Mouse (Mus musculus) limb, embryonic 13.5 days (tissue): ENCODE results near the gene Klhl36. TPM values are rescaled to one million over a fixed set of nuclear protein-coding genes. Genes with fewer than 3 reads are reported as not detected.

Experiments used
- ATAC-seq: fragments of 200-750 bp; cut with Nextera tagmentation; 2 replicates; pipeline ENCODE4 v1.8.0; 2017; ENCODE audit warnings: low read depth, moderate number of reproducible peaks, moderate TSS enrichment; ENCODE audit not compliant: low FRiP score
- H3K27ac ChIP-seq: fragments of 300-500 bp; sonication (generic); 2 replicates; pipeline ENCODE4 v1.5.1; 2015; ENCODE audit warnings: inconsistent platforms, mild to moderate bottlenecking, moderate library complexity
- H3K27me3 ChIP-seq: fragments of 300-500 bp; sonication (generic); 2 replicates; pipeline ENCODE4 v1.6.1; 2015; ENCODE audit warnings: mild to moderate bottlenecking, inconsistent platforms
- H3K36me3 ChIP-seq: fragments of 300-500 bp; sonication (generic); 2 replicates; pipeline ENCODE4 v1.6.1; 2015; ENCODE audit warnings: inconsistent platforms, mild to moderate bottlenecking, moderate library complexity
- H3K4me1 ChIP-seq: fragments of 300-500 bp; sonication (generic); 2 replicates; pipeline ENCODE4 v1.6.1; 2015; ENCODE audit warnings: inconsistent platforms
- H3K4me2 ChIP-seq: fragments of 300-500 bp; sonication (generic); replicated peaks from 2 replicates; pipeline ENCODE4 v1.6.1; 2015; ENCODE audit warnings: inconsistent platforms, mild to moderate bottlenecking, moderate library complexity
- H3K4me3 ChIP-seq: fragments of 300-500 bp; sonication (generic); 2 replicates; pipeline ENCODE4 v1.5.1; 2015; ENCODE audit warnings: moderate library complexity, mild to moderate bottlenecking, inconsistent platforms
- H3K9ac ChIP-seq: fragments of 300-500 bp; sonication (generic); 2 replicates; pipeline ENCODE4 v1.6.1; 2015; ENCODE audit warnings: mild to moderate bottlenecking, inconsistent platforms
- H3K9me3 ChIP-seq: fragments of 300-500 bp; sonication (generic); 2 replicates; pipeline ENCODE4 v1.6.1; 2016; ENCODE audit warnings: inconsistent platforms
- WGBS: fragments of 180-500 bp; shearing (Covaris S2); methylation state at CpG from one replicate; pipeline ENCODE4 v1.1.7; 2015; 5-methylcytosine and 5-hydroxymethylcytosine counted together
- polyA plus RNA-seq: library from polyadenylated mRNA; unstranded; fragments of >200 nt; fragmentation: Nextera tagmentation; extraction: Ambion mirVana; gene quantifications from 2 replicates; pipeline ENCODE4 v1.2.1, GENCODE M21; 2015

Klhl36 gene
- polyA plus RNA-seq, 1 experiment from 2014 or later, result 10.4 TPM

GRCm38 (mm10) chr8:119916237-119916892 is 54.3 kb downstream of the Klhl36 start:
- ATAC-seq, result no peak
- H3K4me1 ChIP-seq, result peaks cover 52% of the 10 kb centered on the region
- WGBS, result 77% methylated on average over 16 of the region's 16 CpGs
- no peak overlapping the region for H3K27ac ChIP-seq
- H3K9me3 ChIP-seq, result no peaks in the 10 kb centered on the region
- no peak overlapping the region for H3K4me2 ChIP-seq
- no peaks in the 10 kb centered on the region for H3K27me3 ChIP-seq
- peaks cover 9% of the 10 kb centered on the region for H3K36me3 ChIP-seq
- no peak overlapping the region for H3K9ac ChIP-seq
- H3K4me3 ChIP-seq, result no peak overlapping the region

DNA sequence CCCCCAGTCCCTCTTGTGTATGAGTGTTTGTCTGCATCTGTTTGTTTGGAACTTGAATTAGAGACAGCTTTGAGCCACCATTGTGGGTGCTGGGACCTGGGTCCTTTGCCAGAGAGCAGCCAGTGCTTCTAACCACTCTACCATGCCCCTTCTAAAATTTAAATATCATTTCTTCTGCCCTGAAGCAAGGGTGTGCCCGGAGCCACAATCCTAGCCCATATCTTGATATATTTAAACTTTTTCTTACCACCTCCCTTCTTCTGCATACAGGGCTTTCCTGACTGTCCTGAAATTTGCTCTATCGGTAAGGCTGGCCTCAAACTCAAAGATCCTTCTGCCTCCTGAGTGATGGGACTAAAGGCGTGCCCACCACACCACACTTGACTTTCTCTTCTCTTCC is 55.3 kb downstream of the Klhl36 start:
- no peak for ATAC-seq
- Histone ChIP-seq H3K4me2 (no peak overlapping the region), H3K4me3 (no peak overlapping the region)

DNA sequence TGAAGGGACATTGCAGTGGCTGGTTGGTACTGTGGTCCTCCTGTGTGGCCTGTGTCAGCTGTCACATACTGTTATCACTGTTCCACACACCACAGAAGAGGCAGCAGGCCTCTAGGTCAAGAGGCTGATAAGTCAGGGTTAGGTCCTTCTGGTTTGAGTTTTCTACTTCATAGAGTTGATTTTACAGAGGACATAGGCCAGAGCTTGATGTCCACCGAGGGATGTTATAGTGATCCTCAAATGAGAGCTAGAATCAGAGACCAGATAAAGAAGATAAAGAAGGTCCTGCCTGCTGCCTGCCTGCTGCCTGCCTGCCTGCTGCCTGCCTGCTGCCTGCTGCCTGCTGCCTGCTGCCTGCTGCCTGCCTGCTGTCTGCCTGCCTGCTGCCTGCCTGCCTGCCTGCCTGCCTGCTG is 56.1 kb downstream of the Klhl36 start:
- Histone ChIP-seq H3K4me2 (no peak overlapping the region), H3K27me3 (no peaks in the 10 kb centered on the region), H3K9me3 (no peaks in the 10 kb centered on the region), H3K27ac (no peak overlapping the region), H3K9ac (no peak overlapping the region), H3K4me1 (peaks cover 44% of the 10 kb centered on the region), H3K4me3 (no peak overlapping the region), H3K36me3 (peaks cover 9% of the 10 kb centered on the region)
- 71% methylated on average over 1 of the region's 1 CpGs for WGBS
- ATAC-seq, result no peak

More for the DNA sequence above, 55.3 kb downstream of the Klhl36 start:
- Histone ChIP-seq H3K27me3 (no peaks in the 10 kb centered on the region), H3K9ac (no peak overlapping the region), H3K4me1 (peaks cover 51% of the 10 kb centered on the region), H3K9me3 (no peaks in the 10 kb centered on the region), H3K27ac (no peak overlapping the region), H3K36me3 (peaks cover 9% of the 10 kb centered on the region)
- 92% methylated on average over 3 of the region's 3 CpGs for WGBS

DNA sequence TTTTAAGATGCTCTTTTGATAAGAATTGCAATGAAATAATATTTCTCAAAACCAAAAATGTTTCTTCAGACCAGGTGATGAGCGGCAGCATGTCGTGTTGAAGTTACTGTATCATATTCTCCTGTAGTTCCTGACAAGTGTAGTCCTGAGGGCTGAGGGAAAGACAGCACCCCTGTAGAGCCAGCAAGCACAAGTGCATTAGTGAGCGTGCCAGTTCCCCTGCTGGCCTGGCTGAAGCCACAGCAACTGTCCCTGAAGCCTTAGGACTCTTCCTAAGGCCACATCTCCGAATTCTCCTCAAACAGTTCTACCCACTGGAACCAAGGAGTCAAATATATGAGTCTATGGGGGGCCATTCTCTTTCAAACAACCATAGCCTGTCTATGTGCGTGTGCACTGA is 61.2 kb downstream of the Klhl36 start:
- Histone ChIP-seq H3K4me1 (peaks cover 6% of the 10 kb centered on the region; the same call in 1 of the 2 replicates), H3K4me3 (no peak overlapping the region), H3K27ac (no peak overlapping the region), H3K9ac (no peak overlapping the region), H3K36me3 (peaks cover 9% of the 10 kb centered on the region), H3K9me3 (no peaks in the 10 kb centered on the region), H3K27me3 (no peaks in the 10 kb centered on the region), H3K4me2 (no peak overlapping the region)
- WGBS, result 86% methylated on average over 5 of the region's 5 CpGs
- ATAC-seq, result no peak

- no peak for ATAC-seq
- Histone ChIP-seq H3K36me3 (peaks cover 4% of the 10 kb centered on the region; the same call in 1 of the 2 replicates), H3K27ac (no peak overlapping the region), H3K4me3 (no peak overlapping the region), H3K9me3 (no peaks in the 10 kb centered on the region), H3K27me3 (no peaks in the 10 kb centered on the region), H3K4me1 (peaks cover 12% of the 10 kb centered on the region), H3K4me2 (no peak overlapping the region), H3K9ac (no peak overlapping the region)
- WGBS, result 91% methylated on average over 4 of the region's 4 CpGs
Observed at GRCm38 (mm10) chr8:119925428-119925827, 63.4 kb downstream of the Klhl36 start.

DNA sequence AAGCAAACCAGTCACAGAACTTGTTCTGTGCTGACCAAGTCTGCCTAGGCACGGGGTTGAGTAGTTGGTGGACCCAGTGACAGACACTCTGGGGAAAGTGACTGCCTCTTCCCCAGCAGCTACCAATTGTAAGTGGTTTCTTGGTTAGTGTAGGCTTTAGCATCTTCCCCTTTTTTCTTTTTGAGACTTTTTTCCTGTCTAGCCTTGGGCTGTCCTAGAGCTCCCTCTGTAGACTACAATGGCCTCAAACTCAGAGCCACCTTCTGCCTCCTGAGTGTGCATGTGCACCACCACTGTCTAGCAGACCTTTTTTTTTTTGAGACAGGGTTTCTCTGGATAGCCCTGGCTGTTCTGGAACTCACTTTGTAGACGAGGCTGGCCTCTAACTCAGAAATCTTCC is 64.4 kb downstream of the Klhl36 start:
- no peak for ATAC-seq
- 81% methylated on average over 2 of the region's 2 CpGs for WGBS
- Histone ChIP-seq H3K4me1 (peaks cover 13% of the 10 kb centered on the region; the same call in 1 of the 2 replicates), H3K27me3 (no peaks in the 10 kb centered on the region), H3K27ac (no peak overlapping the region), H3K4me2 (no peak overlapping the region), H3K9ac (no peak overlapping the region), H3K36me3 (peaks cover 4% of the 10 kb centered on the region; the same call in 1 of the 2 replicates), H3K9me3 (no peaks in the 10 kb centered on the region), H3K4me3 (no peak overlapping the region)

Other genes starting within 250 kb of the Klhl36 start
- 0.19 and 0.38 TPM in 2 replicates for gene Adad2, start 249.5 kb upstream of the Klhl36 start, polyA plus RNA-seq
- gene Kcng4, start 226.6 kb upstream of the Klhl36 start, polyA plus RNA-seq, result 0.06 TPM in 1 of 2 replicates, not detected in the other
- gene Wfdc1, start 195.9 kb upstream of the Klhl36 start, polyA plus RNA-seq, result 0.20 and 0.24 TPM in 2 replicates
- 2.0 and 2.6 TPM in 2 replicates for gene Atp2c2, start 162.3 kb upstream of the Klhl36 start, polyA plus RNA-seq
- gene Tldc1, start 83.8 kb upstream of the Klhl36 start, polyA plus RNA-seq, result 10.3 and 10.7 TPM in 2 replicates
- gene Cotl1, start 21.7 kb upstream of the Klhl36 start, polyA plus RNA-seq, result 64.0 and 67.8 TPM in 2 replicates
- 142 and 145 TPM in 2 replicates for gene Usp10, start 48.1 kb downstream of the Klhl36 start, polyA plus RNA-seq
- gene Gm20388, start 48.6 kb downstream of the Klhl36 start, polyA plus RNA-seq, result 3.2 and 7.1 TPM in 2 replicates
- gene Crispld2, start 130.2 kb downstream of the Klhl36 start, polyA plus RNA-seq, result 7.1 and 8.9 TPM in 2 replicates
- gene Zdhhc7, start 239.2 kb downstream of the Klhl36 start, polyA plus RNA-seq, result 31.6 and 32.8 TPM in 2 replicates